Mouse (Mus musculus): ENCODE measurements around the gene Vmn2r3.
"Not testable (repeated sequence)": the region's sequence is repeated elsewhere in the genome, so short reads cannot be mapped to it uniquely, and the experiment has no call there.

Vmn2r3 gene

DNA sequence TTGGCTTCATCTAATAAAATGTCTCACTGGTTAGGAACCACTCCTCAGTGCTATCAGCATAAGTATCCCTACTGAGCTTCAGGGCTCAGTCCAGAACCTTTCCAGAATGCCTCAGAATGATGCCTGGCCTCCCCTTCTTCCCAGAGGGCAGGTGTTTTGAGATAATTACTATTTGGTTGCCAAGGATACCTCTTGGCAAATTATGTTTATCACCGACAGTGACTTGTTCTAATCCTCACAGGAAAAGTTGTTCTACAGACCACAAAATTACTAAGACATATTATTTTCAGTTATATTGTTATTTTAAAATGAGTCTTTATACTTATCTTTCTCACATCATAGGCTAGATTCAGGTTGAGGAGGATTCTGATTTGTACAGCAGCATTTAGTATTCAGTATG lies at the start of gene Vmn2r3:
TSS of gene Vmn2r3 (minus strand) at position 101 of the 400 bp plus-strand sequence.
- no peak for DNase-seq

GRCm38 (mm10) chr3:64332548-64332947 lies 43.0 kb upstream of the Vmn2r3 start:
- DNase-seq: no peak

GRCm38 (mm10) chr3:64321824-64322223 lies 32.3 kb upstream of the Vmn2r3 start:
- DNase-seq: no peak

DNA sequence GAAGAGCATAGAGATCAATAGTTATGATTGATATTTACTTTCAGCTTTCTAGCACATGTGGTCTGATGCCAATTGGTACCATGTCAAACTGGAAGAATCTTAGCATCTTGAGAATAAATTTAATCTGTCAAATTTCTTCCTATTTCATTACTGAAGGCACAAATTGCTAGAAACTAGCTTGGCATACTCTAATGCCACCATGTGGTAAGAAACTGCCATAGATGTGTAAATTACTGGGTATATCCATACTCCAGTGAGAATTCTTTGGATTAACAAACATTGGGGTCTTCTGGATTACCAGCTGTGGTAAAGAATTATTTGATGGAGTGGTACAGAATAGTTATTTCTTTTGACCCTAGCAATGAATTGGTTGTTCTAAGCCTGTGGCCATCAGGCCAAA lies 17.3 kb upstream of the Vmn2r3 start:
- no peak for DNase-seq

- no peak for DNase-seq
Observed at GRCm38 (mm10) chr3:64265762-64266112, 23.8 kb downstream of the Vmn2r3 start.

- DNase-seq: not testable (repeated sequence)
Observed at GRCm38 (mm10) chr3:64265056-64265761, 24.3 kb downstream of the Vmn2r3 start.

DNA sequence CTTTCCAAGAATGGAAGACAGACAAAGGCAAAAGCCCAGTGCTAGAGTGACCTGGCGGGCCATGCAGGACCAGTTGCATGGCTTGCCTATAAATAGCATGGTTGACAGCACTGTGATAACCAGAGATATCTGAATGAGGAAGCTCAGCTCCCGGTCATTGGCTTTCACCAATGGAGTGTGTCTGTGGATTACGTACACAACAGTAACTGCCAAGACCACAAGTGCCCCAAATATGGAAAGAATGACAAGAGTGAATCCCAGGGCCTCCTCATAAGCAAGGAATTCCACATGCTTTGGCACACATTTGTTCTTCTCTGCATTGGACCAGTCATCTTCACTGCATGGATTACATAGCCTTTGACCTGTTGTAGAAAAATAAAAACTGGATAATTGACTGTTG lies 29.9 kb downstream of the Vmn2r3 start:
- DNase-seq: no peak

DNA sequence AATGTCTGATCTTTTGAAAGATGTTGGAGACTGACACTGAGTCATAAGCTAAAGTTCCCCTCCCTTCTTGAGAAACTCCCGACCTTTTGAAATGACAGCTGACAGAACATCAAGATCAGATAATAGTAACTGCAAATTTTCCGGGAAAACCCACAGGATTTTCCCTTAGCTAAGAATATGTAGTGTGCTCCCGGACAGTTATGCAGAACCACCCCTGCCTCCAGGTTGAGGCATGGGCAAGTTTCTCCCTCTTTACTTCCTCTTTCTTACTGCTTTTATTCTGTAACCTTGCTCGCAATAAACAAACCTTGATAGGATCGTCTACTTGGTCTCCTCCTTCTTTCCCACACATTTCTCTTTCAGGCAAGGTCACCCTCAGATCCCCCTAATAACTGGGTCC lies 37.9 kb downstream of the Vmn2r3 start:
- DNase-seq: no peak

- not testable (repeated sequence) for DNase-seq
Observed at GRCm38 (mm10) chr3:64250461-64250860, 39.0 kb downstream of the Vmn2r3 start.

DNA sequence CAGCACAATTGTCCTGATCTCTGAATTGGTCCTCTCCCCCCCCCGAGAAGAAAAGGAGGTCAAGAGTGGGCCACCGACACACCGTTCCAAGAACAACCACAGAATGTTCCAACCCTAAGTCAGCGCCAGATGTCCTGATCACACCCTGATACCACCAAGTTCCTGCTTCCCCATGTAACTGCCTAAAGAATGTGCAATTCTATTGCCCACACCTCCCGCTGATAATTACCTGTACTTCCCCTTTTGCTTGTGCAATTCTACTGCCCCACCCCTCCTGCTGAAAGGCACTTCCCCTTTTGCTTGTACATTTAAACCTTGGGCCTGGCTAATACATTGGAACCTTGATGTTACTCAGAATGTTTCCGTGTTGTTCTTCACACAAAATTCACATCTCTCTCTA lies 54.0 kb downstream of the Vmn2r3 start:
- DNase-seq: not testable (repeated sequence)

GRCm38 (mm10) chr3:64233655-64234054 lies 55.9 kb downstream of the Vmn2r3 start:
- DNase-seq: not testable (repeated sequence)

DNA sequence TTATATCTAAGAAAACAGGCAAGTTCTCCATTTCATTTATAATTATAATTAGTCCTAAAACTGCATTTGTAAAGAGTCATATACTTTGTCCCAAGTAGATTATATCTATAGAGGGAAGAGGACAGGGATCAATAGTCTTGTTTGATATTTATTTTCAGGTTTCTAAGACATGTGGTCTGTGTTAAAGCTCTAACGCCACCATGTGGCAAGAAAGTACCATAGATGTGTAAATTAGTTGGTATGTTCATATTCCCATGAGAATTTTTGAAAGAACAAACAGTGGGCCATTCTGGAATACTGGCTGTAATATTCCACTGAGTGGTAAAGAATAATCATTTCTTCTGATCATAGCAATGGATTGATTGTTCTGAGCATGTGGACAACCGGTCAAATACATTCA lies 62.3 kb downstream of the Vmn2r3 start:
- DNase-seq: no peak
